Mouse (Mus musculus) cerebellum, adult 2 months (tissue): ENCODE measurements around the gene Snd1.

Source experiments
- CTCF ChIP-seq: fragments of 200-500 bp; IDR thresholded peaks from 2 replicates; pipeline ENCODE4 v1.5.1; 2011; ENCODE audit warnings: low read depth, mild to moderate bottlenecking, control low read depth, low read length, moderate library complexity, borderline replicate concordance; ENCODE audit not compliant: insufficient read depth
- POLR2A ChIP-seq: fragments of 200-500 bp; IDR thresholded peaks from 2 replicates; pipeline ENCODE4 v1.6.1; 2011; ENCODE audit warnings: low read length, control low read depth, borderline replicate concordance; ENCODE audit not compliant: insufficient read depth

- TF ChIP-seq POLR2A, result no peak
- TF ChIP-seq CTCF, result no peak
Measured at GRCm38 (mm10) chr6:28904417-28904816, 429.5 kb downstream of the Snd1 start.
